Mouse (Mus musculus) liver, embryonic 11.5 days (tissue): ENCODE measurements at regions not wholly inside any gene's neighbourhood (a gene's known extent, or its start where the extent isn't known, plus 50 kb on each side); places are given as distances from the start of the nearest gene placed in this dataset.

Experiments
- ATAC-seq: fragments of 200-750 bp; cut with Nextera tagmentation; replicated peaks from 2 replicates; pipeline ENCODE4 v1.8.0; 2017; ENCODE audit warnings: moderate number of reproducible peaks, mild to moderate bottlenecking, moderate TSS enrichment, moderate library complexity; ENCODE audit not compliant: low FRiP score
- DNase-seq: peaks from one replicate; pipeline ENCODE4 v3.0.0-alpha.2; 2017; ENCODE audit warnings: low spot score
- H3K27ac ChIP-seq: fragments of 300-500 bp; sonication (generic); 2 replicates; pipeline ENCODE4 v1.5.1; 2014; ENCODE audit warnings: mild to moderate bottlenecking, low read depth, low read length, control low read depth
- H3K27me3 ChIP-seq: fragments of 300-500 bp; sonication (generic); replicated peaks from 2 replicates; pipeline ENCODE4 v1.6.1; 2014; ENCODE audit warnings: low read length, mixed read lengths; ENCODE audit not compliant: control insufficient read depth, insufficient read depth
- H3K36me3 ChIP-seq: fragments of 300-500 bp; sonication (generic); 2 replicates; pipeline ENCODE4 v1.6.1; 2014; ENCODE audit warnings: mild to moderate bottlenecking, low read length, moderate library complexity, mixed read lengths; ENCODE audit not compliant: control insufficient read depth, insufficient read depth
- H3K4me1 ChIP-seq: fragments of 300-500 bp; sonication (generic); replicated peaks from 2 replicates; pipeline ENCODE4 v1.6.1; 2014; ENCODE audit warnings: low read length, mixed read lengths; ENCODE audit not compliant: control insufficient read depth, insufficient read depth
- H3K4me2 ChIP-seq: fragments of 300-500 bp; sonication (generic); 2 replicates; pipeline ENCODE4 v1.6.1; 2014; ENCODE audit warnings: mild to moderate bottlenecking, control low read depth, moderate library complexity
- H3K4me3 ChIP-seq: fragments of 300-500 bp; sonication (generic); 2 replicates; pipeline ENCODE4 v1.5.1; 2014; ENCODE audit warnings: low read depth, low read length, control low read depth
- H3K9ac ChIP-seq: fragments of 300-500 bp; sonication (generic); 2 replicates; pipeline ENCODE4 v1.6.1; 2014; ENCODE audit warnings: low read depth, low read length, control low read depth
- H3K9me3 ChIP-seq: fragments of 300-500 bp; sonication (generic); 2 replicates; pipeline ENCODE4 v1.6.1; 2016; ENCODE audit warnings: low read length, inconsistent platforms, mixed read lengths; ENCODE audit not compliant: control insufficient read depth
- WGBS: fragments of 180-500 bp; shearing (Covaris S2); extraction: QIAGEN DNeasy Blood & Tissue Kit; methylation state at CpG from one replicate; pipeline ENCODE4 v1.1.7; 2014; 5-methylcytosine and 5-hydroxymethylcytosine counted together

DNA sequence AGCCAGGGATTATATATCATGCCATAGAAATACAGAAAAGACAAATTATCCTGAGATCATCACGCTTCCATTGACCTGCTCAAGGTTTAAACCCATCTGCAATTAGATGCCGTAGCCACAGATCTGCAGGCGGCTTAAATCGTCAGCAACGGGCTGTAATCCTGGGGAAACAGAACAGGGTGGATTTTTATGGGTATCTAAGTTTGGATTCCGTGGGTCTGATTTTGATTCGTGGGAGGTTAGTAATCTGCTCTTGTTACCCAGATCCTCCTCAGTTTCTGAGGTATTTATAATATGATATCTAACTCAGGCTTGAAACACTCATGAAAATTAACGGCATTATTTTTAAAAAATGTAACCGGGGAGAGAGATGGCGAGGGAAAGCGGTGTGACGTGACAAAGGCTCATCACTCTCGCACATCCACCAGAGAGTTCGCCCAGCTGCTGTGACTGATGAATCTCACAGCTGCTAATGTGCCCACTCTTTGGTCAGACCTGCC, 309.3 kb upstream of the Noct start:
- 77% methylated on average over 14 of the region's 14 CpGs for WGBS
- Histone ChIP-seq H3K9me3 (no peaks in the 10 kb centered on the region), H3K4me2 (no peak overlapping the region), H3K27ac (no peak overlapping the region), H3K4me3 (no peak overlapping the region), H3K36me3 (no peaks in the 10 kb centered on the region), H3K9ac (no peak overlapping the region), H3K4me1 (no peaks in the 10 kb centered on the region), H3K27me3 (no peaks in the 10 kb centered on the region; the same call in 1 of the 2 replicates)
- DNase-seq (no peak), ATAC-seq (no peak)

DNA sequence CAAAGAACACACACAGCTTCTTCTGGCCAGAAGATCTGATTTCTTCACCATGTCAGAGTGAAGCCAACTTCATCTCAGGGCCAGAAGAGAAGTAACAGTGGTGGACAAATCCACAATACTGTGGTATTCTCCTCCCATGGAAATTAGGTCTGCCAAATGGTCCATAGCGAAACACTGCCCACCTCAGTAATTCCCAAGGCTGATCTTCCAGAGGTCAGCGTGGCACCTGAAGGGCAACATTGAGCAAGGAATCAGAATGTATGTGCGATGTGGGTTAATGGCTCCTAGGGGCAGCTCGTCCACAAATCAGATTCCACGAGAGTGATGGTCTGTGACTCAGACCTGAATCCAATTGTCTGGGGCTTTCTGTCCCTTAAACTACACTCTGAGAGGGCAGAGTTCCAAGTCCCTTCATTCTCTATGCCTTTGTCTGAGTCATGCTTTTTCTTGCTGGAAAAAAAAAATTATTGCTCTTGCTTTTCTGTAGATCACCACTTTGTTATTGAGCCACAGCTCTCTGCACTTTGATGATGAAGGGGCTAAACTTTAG, 307.9 kb upstream of the Noct start:
- Histone ChIP-seq H3K9ac (no peak overlapping the region), H3K36me3 (no peaks in the 10 kb centered on the region), H3K9me3 (no peaks in the 10 kb centered on the region), H3K4me3 (no peak overlapping the region), H3K27ac (no peak overlapping the region), H3K4me1 (no peaks in the 10 kb centered on the region), H3K4me2 (no peak overlapping the region), H3K27me3 (no peaks in the 10 kb centered on the region; the same call in 1 of the 2 replicates)
- ATAC-seq (no peak), DNase-seq (no peak)
- 83% methylated on average over 5 of the region's 5 CpGs for WGBS

DNA sequence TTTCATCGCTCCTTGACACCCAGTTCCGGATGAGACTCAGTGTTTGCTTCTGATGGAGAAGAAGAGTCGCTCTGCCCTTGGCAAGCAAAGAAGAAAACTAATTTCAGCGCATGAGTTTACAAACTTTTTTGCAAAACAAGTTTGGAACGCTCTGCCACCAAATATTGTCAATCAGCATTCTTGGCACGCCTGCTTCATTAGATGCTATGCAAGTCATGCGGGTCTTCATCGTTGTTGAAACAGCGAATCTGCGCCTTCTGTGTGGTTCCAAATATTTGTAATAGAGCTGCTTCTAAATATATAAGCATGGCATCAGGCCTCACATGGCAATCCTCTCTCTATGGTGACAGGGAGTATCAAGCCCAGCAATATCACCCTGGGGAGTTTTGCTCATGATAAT, 301.9 kb upstream of the Noct start:
- no peak for ATAC-seq
- Histone ChIP-seq H3K9ac (no peak overlapping the region), H3K9me3 (no peaks in the 10 kb centered on the region), H3K4me3 (no peak overlapping the region), H3K4me2 (no peak overlapping the region), H3K27ac (no peak overlapping the region), H3K27me3 (no peaks in the 10 kb centered on the region), H3K36me3 (no peaks in the 10 kb centered on the region), H3K4me1 (no peaks in the 10 kb centered on the region)
- WGBS = 93% methylated on average over 10 of the region's 10 CpGs
- DNase-seq = no peak

DNA sequence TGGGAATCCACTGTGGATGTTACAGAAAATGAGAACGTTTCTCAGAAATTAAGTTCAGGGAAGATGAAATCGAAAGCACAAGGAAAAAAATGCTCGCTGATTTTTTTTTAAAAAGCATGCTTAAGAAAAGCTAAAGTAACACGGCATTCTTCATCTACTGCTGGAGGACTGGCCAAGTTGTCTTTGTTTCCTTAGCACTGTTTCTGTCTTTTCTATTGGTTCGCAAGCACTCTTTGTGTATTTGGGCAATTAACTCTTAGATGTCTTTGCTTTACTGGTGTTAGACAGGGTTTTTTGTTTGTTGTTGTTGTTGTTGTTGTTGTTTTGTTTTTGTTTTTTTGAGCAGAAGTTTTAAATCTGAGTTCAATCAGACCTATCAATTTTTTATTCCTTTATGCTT, 301.4 kb upstream of the Noct start:
- no peak for ATAC-seq
- 88% methylated on average over 5 of the region's 5 CpGs for WGBS
- no peaks in the 10 kb centered on the region for H3K4me1 ChIP-seq

DNA sequence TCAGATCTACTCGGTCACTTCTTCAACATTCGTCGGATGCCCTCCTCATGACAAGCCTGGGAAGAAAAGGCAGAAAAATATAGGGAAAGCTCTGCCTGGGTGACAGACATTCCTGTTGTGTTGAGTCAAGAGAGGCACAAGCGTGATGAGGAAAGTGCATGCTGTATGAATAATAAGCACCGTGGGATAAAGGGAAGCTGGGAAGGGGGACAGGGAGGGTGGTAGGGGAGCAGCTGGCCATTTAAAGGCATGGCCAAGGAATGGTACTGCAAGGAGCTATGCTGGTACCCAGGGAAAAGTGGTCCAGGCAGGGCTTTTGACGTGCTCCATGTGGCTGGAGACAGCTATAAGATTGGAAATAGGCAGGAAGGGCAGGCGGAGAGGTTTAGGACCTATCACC, 300.9 kb upstream of the Noct start:
- H3K36me3 ChIP-seq = no peaks in the 10 kb centered on the region
- WGBS = 81% methylated on average over 7 of the region's 7 CpGs
- H3K9ac ChIP-seq = no peak overlapping the region
- H3K4me3 ChIP-seq = no peak overlapping the region
- no peak for ATAC-seq
- DNase-seq = no peak
- H3K27me3 ChIP-seq = no peaks in the 10 kb centered on the region
- H3K9me3 ChIP-seq = no peaks in the 10 kb centered on the region
- no peaks in the 10 kb centered on the region for H3K4me1 ChIP-seq
- no peak overlapping the region for H3K27ac ChIP-seq
- H3K4me2 ChIP-seq = no peak overlapping the region

More for the DNA sequence above, 301.4 kb upstream of the Noct start:
- Histone ChIP-seq H3K9me3 (no peaks in the 10 kb centered on the region), H3K9ac (no peak overlapping the region), H3K36me3 (no peaks in the 10 kb centered on the region), H3K4me3 (no peak overlapping the region), H3K27ac (no peak overlapping the region), H3K27me3 (no peaks in the 10 kb centered on the region), H3K4me2 (no peak overlapping the region)
- DNase-seq = no peak

DNA sequence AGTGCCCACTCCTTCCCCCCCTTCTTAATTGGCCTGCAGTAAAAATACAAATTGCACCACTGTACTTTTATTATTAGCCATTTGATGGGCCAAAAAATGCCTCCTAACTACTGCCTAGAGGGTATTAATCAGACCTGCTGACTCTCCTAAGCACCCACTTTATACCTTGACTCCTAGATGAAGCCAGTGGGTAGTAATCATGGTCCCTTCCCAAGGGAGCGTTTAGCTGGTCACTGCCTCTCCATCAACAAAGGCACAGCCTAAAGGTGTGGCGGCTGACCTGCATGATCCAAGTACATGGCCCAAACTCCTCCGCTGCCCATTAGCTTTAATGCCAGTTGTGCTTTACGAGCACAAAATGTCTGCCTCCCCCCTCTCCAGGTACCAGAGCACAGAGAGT, 296.9 kb upstream of the Noct start:
- H3K4me3 ChIP-seq = no peak overlapping the region
- no peak for ATAC-seq
- no peak overlapping the region for H3K27ac ChIP-seq
- H3K9me3 ChIP-seq = no peaks in the 10 kb centered on the region
- no peaks in the 10 kb centered on the region for H3K27me3 ChIP-seq
- no peak overlapping the region for H3K4me2 ChIP-seq
- H3K36me3 ChIP-seq = no peaks in the 10 kb centered on the region
- no peaks in the 10 kb centered on the region for H3K4me1 ChIP-seq
- no peak for DNase-seq
- 88% methylated on average over 4 of the region's 4 CpGs for WGBS
- no peak overlapping the region for H3K9ac ChIP-seq

DNA sequence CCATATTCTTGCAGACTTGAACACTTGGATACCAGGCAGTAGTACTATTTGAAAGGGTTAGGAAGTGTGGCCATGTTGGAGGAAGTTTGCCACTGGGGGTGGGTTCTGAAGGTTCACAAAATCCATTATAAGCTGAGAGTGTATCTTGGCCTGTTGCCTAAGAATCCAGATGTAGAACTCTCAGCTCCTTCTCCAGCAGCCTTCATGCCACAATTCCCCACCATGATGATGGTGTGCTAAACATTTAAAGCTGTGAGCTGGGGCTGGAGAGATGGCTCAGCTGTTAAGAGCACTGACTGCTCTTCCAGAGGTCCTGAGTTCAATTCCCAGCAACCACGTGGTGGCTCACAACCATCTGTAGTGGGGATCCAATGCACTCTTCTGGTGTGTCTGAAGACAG, 295.2 kb upstream of the Noct start:
- ATAC-seq (no peak), DNase-seq (no peak)
- no peaks in the 10 kb centered on the region for H3K27me3 ChIP-seq
- no peak overlapping the region for H3K9ac ChIP-seq
- no peak overlapping the region for H3K4me2 ChIP-seq
- 77% methylated on average over 1 of the region's 1 CpGs for WGBS
- H3K36me3 ChIP-seq = no peaks in the 10 kb centered on the region
- H3K4me1 ChIP-seq = no peaks in the 10 kb centered on the region
- no peak overlapping the region for H3K4me3 ChIP-seq
- no peaks in the 10 kb centered on the region for H3K9me3 ChIP-seq
- H3K27ac ChIP-seq = no peak overlapping the region

DNA sequence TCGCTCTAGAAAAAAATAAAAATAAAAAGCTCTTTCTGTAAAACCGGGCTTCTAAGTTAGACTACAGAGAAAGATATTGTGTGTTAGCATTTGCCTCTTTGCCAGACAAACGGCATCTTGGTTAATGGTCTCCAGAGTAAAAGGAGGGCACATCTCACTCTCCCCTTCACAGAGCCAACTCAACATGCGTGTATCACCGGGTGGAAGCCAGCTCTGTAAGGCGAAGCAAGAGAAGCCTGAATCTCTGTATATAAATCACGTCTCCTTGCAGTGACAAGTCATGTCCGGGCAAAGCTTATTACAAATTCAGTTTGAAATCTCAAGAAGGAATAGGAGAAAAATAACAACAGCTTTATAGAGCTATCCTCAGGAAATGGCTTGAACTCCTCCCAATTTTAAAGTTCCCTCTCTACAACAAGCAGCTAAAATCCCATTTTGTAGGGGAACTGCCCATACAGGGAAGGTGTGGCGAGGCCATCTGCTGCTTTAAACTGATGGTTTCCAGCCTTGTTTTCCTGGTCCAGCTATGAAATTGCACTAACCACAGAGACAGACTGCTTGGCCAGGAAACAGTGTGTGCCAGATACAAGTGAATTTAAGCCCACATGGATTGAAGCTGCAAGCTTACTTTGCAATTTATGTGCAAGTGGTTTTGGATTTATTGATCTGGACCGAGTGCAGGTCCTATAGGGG, 291.7 kb upstream of the Noct start:
- no peaks in the 10 kb centered on the region for H3K4me1 ChIP-seq
- no peak overlapping the region for H3K27ac ChIP-seq
- no peak for ATAC-seq
- no peak overlapping the region for H3K9ac ChIP-seq
- DNase-seq = no peak
- 80% methylated on average over 10 of the region's 10 CpGs for WGBS
- no peaks in the 10 kb centered on the region for H3K27me3 ChIP-seq
- H3K9me3 ChIP-seq = no peaks in the 10 kb centered on the region
- no peak overlapping the region for H3K4me2 ChIP-seq
- no peak overlapping the region for H3K4me3 ChIP-seq
- H3K36me3 ChIP-seq = no peaks in the 10 kb centered on the region

DNA sequence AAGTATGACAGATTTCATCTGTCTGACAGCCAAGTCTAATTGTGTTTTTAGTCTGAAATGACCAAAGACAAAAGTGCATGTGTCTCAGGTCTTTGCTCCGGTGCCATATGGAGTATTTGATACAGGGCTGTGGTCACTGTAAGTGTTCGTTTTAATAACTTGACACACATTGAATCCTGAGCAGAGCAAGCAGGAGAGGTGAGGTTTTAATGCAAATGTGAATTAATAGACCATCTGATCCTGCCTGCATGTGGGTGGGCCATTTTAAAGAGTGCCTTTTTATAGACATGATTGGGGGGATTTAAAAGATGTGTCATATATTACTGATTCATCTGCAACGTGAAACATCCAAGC, 291.2 kb upstream of the Noct start:
- Histone ChIP-seq H3K4me3 (no peak overlapping the region), H3K36me3 (no peaks in the 10 kb centered on the region), H3K9ac (no peak overlapping the region), H3K27ac (no peak overlapping the region), H3K4me2 (no peak overlapping the region), H3K27me3 (no peaks in the 10 kb centered on the region), H3K9me3 (no peaks in the 10 kb centered on the region), H3K4me1 (no peaks in the 10 kb centered on the region)
- 77% methylated on average over 3 of the region's 3 CpGs for WGBS
- DNase-seq (no peak), ATAC-seq (no peak)
